Mouse (Mus musculus) liver, embryonic 14.5 days (tissue): ENCODE data around the gene Acvr1. TPM values are rescaled to one million over a fixed set of nuclear protein-coding genes. Genes with fewer than 3 reads are reported as not detected.

Experiments used
- ATAC-seq: fragments of 200-750 bp; cut with Nextera tagmentation; 2 replicates; pipeline ENCODE4 v1.8.0; 2017; ENCODE audit warnings: moderate number of reproducible peaks, mild to moderate bottlenecking, moderate library complexity; ENCODE audit not compliant: insufficient read depth
- DNase-seq, 3 experiments: peaks; one replicate each; pipeline ENCODE4 v3.0.0-alpha.2; 2012 to 2013; ENCODE audit warnings: low read depth in 3 of 3, low spot score in 3 of 3
- H3K27ac ChIP-seq: fragments of 300-500 bp; sonication (generic); 2 replicates; pipeline ENCODE4 v1.5.1; 2014; ENCODE audit warnings: moderate library complexity, mild to moderate bottlenecking, control low read depth, inconsistent platforms
- H3K27me3 ChIP-seq: fragments of 300-500 bp; sonication (generic); 2 replicates; pipeline ENCODE4 v1.6.1; 2014; ENCODE audit warnings: mild to moderate bottlenecking, low read length, moderate library complexity; ENCODE audit not compliant: control insufficient read depth, insufficient read depth
- H3K36me3 ChIP-seq: fragments of 300-500 bp; sonication (generic); replicated peaks from 2 replicates; pipeline ENCODE4 v1.6.1; 2014; ENCODE audit warnings: low read depth; ENCODE audit not compliant: control insufficient read depth, insufficient read depth
- H3K4me1 ChIP-seq, 2 experiments: fragments of 200-500 bp in 1 of 2; fragments of 300-500 bp in 1 of 2; sonication (generic) in 1 of 2; replicated peaks; 2 replicates each; pipeline ENCODE4 v1.6.1; 2012 to 2014; ENCODE audit warnings: antibody characterized with exemption in 1 of 2, inconsistent platforms in 1 of 2, low read length in 1 of 2; ENCODE audit not compliant: control insufficient read depth in 2 of 2, insufficient read depth in 2 of 2
- H3K4me2 ChIP-seq: fragments of 300-500 bp; sonication (generic); 2 replicates; pipeline ENCODE4 v1.6.1; 2014; ENCODE audit warnings: low read depth, mild to moderate bottlenecking, control low read depth, moderate library complexity
- H3K4me3 ChIP-seq, 2 experiments: fragments of 200-500 bp in 1 of 2; fragments of 300-500 bp in 1 of 2; sonication (generic) in 1 of 2; 2 replicates each; pipeline ENCODE4 v1.5.1; 2012 to 2014; ENCODE audit warnings: low read depth in 2 of 2, low read length in 2 of 2, mild to moderate bottlenecking in 2 of 2, control low read depth in 1 of 2, inconsistent platforms in 1 of 2, moderate library complexity in 1 of 2; ENCODE audit not compliant: insufficient read depth in 1 of 2
- H3K9ac ChIP-seq: fragments of 300-500 bp; sonication (generic); replicated peaks from 2 replicates; pipeline ENCODE4 v1.6.1; 2014; ENCODE audit warnings: mild to moderate bottlenecking, control low read depth, moderate library complexity
- H3K9me3 ChIP-seq: fragments of 300-500 bp; sonication (generic); 2 replicates; pipeline ENCODE4 v1.6.1; 2016; ENCODE audit warnings: low read length, mixed read lengths; ENCODE audit not compliant: control insufficient read depth
- CTCF ChIP-seq: IDR thresholded peaks from 2 replicates; pipeline ENCODE4 v1.5.1; 2016; ENCODE audit warnings: antibody characterized with exemption, low read depth, control low read depth
- EP300 ChIP-seq: IDR thresholded peaks from 2 replicates; pipeline ENCODE4 v1.6.1; 2016; ENCODE audit warnings: antibody characterized with exemption, low read depth
- WGBS: fragments of 180-500 bp; shearing (Covaris S2); extraction: QIAGEN DNeasy Blood & Tissue Kit; methylation state at CpG from one replicate; pipeline ENCODE4 v1.1.7; 2014; ENCODE audit not compliant: insufficient replicate concordance; 5-methylcytosine and 5-hydroxymethylcytosine counted together
- polyA plus RNA-seq, 2 experiments: library from polyadenylated mRNA; depleted of rRNA in 1 of 2; stranded (reverse) in 1 of 2; unstranded in 1 of 2; fragments of >200 nt; fragmentation: Nextera tagmentation in 1 of 2; extraction: Ambion mirVana in 1 of 2; gene quantifications; 2 replicates each; pipeline versions ENCODE4 v1.2.1 to v1.2.3; 2012 to 2014

The Acvr1 gene
- polyA plus RNA-seq, 2 experiments, result 2.0 to 3.3 TPM

- no peaks in the 10 kb centered on the region for H3K27me3 ChIP-seq
- TF ChIP-seq CTCF (no peak), EP300 (no peak)
- WGBS, result 78% methylated on average over 15 of the region's 15 CpGs
- no peak overlapping the region for H3K27ac ChIP-seq
- no peaks in the 10 kb centered on the region for H3K9me3 ChIP-seq
- no peaks in the 10 kb centered on the region for H3K4me1 ChIP-seq
- H3K4me2 ChIP-seq, result no peak overlapping the region
- no peak for ATAC-seq
- no peak overlapping the region for H3K9ac ChIP-seq
- no peaks in the 10 kb centered on the region for H3K36me3 ChIP-seq
- DNase-seq, result no peak
- no peak overlapping the region for H3K4me3 ChIP-seq
Observed at GRCm38 (mm10) chr2:58447001-58447400, 120.0 kb downstream of the Acvr1 start.

- 37% methylated on average over 4 of the region's 4 CpGs for WGBS
- H3K27me3 ChIP-seq, result no peaks in the 10 kb centered on the region
Observed at GRCm38 (mm10) chr2:58443163-58443562, 123.8 kb downstream of the Acvr1 start.

GRCm38 (mm10) chr2:58436911-58437310, 130.0 kb downstream of the Acvr1 start:
- Histone ChIP-seq H3K36me3 (no peaks in the 10 kb centered on the region), H3K9ac (no peak overlapping the region), H3K4me1 (no peaks in the 10 kb centered on the region), H3K4me3 (no peak overlapping the region), H3K27me3 (no peaks in the 10 kb centered on the region), H3K27ac (no peak overlapping the region), H3K9me3 (no peaks in the 10 kb centered on the region), H3K4me2 (no peak overlapping the region)
- WGBS, result 62% methylated on average over 3 of the region's 3 CpGs
- ATAC-seq, result no peak
- DNase-seq, result no peak
- TF ChIP-seq EP300 (no peak), CTCF (no peak)

More at GRCm38 (mm10) chr2:58443163-58443562, 123.8 kb downstream of the Acvr1 start:
- Histone ChIP-seq H3K4me1 (no peaks in the 10 kb centered on the region), H3K36me3 (no peaks in the 10 kb centered on the region), H3K27ac (no peak overlapping the region), H3K4me3 (no peak overlapping the region), H3K4me2 (no peak overlapping the region), H3K9me3 (no peaks in the 10 kb centered on the region), H3K9ac (no peak overlapping the region)
- no peak for TF ChIP-seq CTCF
- no peak for TF ChIP-seq EP300
- ATAC-seq (no peak), DNase-seq (no peak)

- no peaks in the 10 kb centered on the region for H3K36me3 ChIP-seq
- no peak overlapping the region for H3K27ac ChIP-seq
- H3K9me3 ChIP-seq, result no peaks in the 10 kb centered on the region
- no peak overlapping the region for H3K9ac ChIP-seq
- no peak for DNase-seq
- no peaks in the 10 kb centered on the region for H3K4me1 ChIP-seq
- ATAC-seq, result no peak
- WGBS, result 74% methylated on average over 13 of the region's 13 CpGs
- no peaks in the 10 kb centered on the region for H3K27me3 ChIP-seq
- H3K4me3 ChIP-seq, result no peak overlapping the region
- H3K4me2 ChIP-seq, result no peak overlapping the region
- TF ChIP-seq EP300 (no peak), CTCF (no peak)
Observed at GRCm38 (mm10) chr2:58435507-58435906, 131.4 kb downstream of the Acvr1 start.

GRCm38 (mm10) chr2:58434438-58434837, 132.5 kb downstream of the Acvr1 start:
- H3K36me3 ChIP-seq, result no peaks in the 10 kb centered on the region
- H3K4me2 ChIP-seq, result no peak overlapping the region
- no peaks in the 10 kb centered on the region for H3K9me3 ChIP-seq
- H3K27ac ChIP-seq, result no peak overlapping the region
- H3K27me3 ChIP-seq, result no peaks in the 10 kb centered on the region
- 63% methylated on average over 2 of the region's 2 CpGs for WGBS
- H3K4me1 ChIP-seq, result no peaks in the 10 kb centered on the region
- H3K9ac ChIP-seq, result no peak overlapping the region
- DNase-seq (no peak), ATAC-seq (no peak)
- no peak for TF ChIP-seq CTCF
- TF ChIP-seq EP300, result no peak
- H3K4me3 ChIP-seq, result no peak overlapping the region

- Histone ChIP-seq H3K4me3 (no peak overlapping the region), H3K36me3 (no peaks in the 10 kb centered on the region), H3K27me3 (no peaks in the 10 kb centered on the region), H3K9ac (no peak overlapping the region), H3K4me1 (no peaks in the 10 kb centered on the region), H3K27ac (no peak overlapping the region), H3K4me2 (no peak overlapping the region), H3K9me3 (no peaks in the 10 kb centered on the region)
- DNase-seq (no peak), ATAC-seq (no peak)
- WGBS, result 62% methylated on average over 2 of the region's 2 CpGs
- TF ChIP-seq CTCF (no peak), EP300 (no peak)
Observed at GRCm38 (mm10) chr2:58433317-58433716, 133.6 kb downstream of the Acvr1 start.
